Mouse (Mus musculus): ENCODE measurements around the gene Olfr1298. TPM values are rescaled to one million over a fixed set of nuclear protein-coding genes. Genes with fewer than 3 reads are reported as not detected.

Gene Olfr1298
- not detected in 2 replicates for total RNA-seq (2014; fragmentation: Nextera tagmentation)
- not detected in 2 replicates for total RNA-seq (2017)

- ATAC-seq (replicated peaks; ENCODE audit: low FRiP score, low TSS enrichment, poor library complexity, severe bottlenecking): no peak
Observed at GRCm38 (mm10) chr2:111649101-111649500, at the start of gene Olfr1298. TSS of gene Olfr1298 (minus strand) at chr2:111649201.

- ATAC-seq (replicated peaks; ENCODE audit: low FRiP score, low TSS enrichment, poor library complexity, severe bottlenecking): no peak
Observed at GRCm38 (mm10) chr2:111661119-111661518, 12.1 kb upstream of the Olfr1298 start, which contains the start of gene Olfr1299. TSS of gene Olfr1299 (plus strand) at chr2:111661419.

DNA sequence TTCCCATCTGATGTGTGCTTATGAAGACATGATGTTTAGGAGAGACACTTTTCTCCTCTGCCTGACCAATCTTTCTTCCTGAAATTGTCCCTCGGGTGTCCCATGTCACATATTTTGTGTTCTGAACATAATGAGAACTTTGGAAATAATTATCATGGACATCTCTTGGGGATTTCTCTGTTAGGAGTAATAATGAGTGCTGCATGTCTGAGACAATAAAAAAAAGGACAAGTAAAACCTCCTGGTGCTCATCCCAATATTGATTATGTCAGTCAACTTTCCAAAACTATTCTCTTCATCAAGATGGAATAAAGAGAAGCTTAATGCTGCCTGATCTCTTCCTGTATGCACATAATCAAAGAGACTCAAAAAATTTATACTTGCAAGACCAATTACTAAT, 22.6 kb downstream of the Olfr1298 start, which contains the start of gene Olfr1297:
Gene Olfr1297, minus strand, starts transcription at position 101 of the 400 bp plus-strand sequence.
- no peak for ATAC-seq (replicated peaks; ENCODE audit: low FRiP score, low TSS enrichment, poor library complexity, severe bottlenecking)

Other genes starting within 250 kb of the Olfr1298 start
- not detected in 2 replicates for gene Olfr1286, start 226.1 kb downstream of the Olfr1298 start, total RNA-seq (2014; fragmentation: Nextera tagmentation)
- not detected in 2 replicates for gene Olfr1286, start 226.1 kb downstream of the Olfr1298 start, total RNA-seq (2017)
- not detected in 2 replicates for gene Olfr1287, start 200.1 kb downstream of the Olfr1298 start, total RNA-seq (2014; fragmentation: Nextera tagmentation)
- gene Olfr1287, start 200.1 kb downstream of the Olfr1298 start, total RNA-seq (2017): not detected in 2 replicates
- not detected in 2 replicates for gene Olfr1288, start 175.1 kb downstream of the Olfr1298 start, total RNA-seq (2014; fragmentation: Nextera tagmentation)
- gene Olfr1288, start 175.1 kb downstream of the Olfr1298 start, total RNA-seq (2017): not detected in 2 replicates
- gene Olfr1289, start 168.4 kb downstream of the Olfr1298 start, total RNA-seq (2014; fragmentation: Nextera tagmentation): not detected in 2 replicates
- gene Olfr1289, start 168.4 kb downstream of the Olfr1298 start, total RNA-seq (2017): not detected in 2 replicates
- gene Olfr1290, start 155.4 kb downstream of the Olfr1298 start, total RNA-seq (2014; fragmentation: Nextera tagmentation): not detected in 2 replicates
- gene Olfr1290, start 155.4 kb downstream of the Olfr1298 start, total RNA-seq (2017): not detected in 2 replicates
- not detected in 2 replicates for gene Olfr1291-ps1, start 152.0 kb downstream of the Olfr1298 start, total RNA-seq (2014; fragmentation: Nextera tagmentation)
- gene Olfr1291-ps1, start 152.0 kb downstream of the Olfr1298 start, total RNA-seq (2017): not detected in 2 replicates
- not detected in 2 replicates for gene Olfr1293-ps, start 124.0 kb downstream of the Olfr1298 start, total RNA-seq (2014; fragmentation: Nextera tagmentation)
- gene Olfr1293-ps, start 124.0 kb downstream of the Olfr1298 start, total RNA-seq (2017): not detected in 2 replicates
- gene Olfr1294, start 108.9 kb downstream of the Olfr1298 start, total RNA-seq (2014; fragmentation: Nextera tagmentation): not detected in 2 replicates
- not detected in 2 replicates for gene Olfr1294, start 108.9 kb downstream of the Olfr1298 start, total RNA-seq (2017)
- not detected in 2 replicates for gene Olfr1295, start 79.5 kb downstream of the Olfr1298 start, total RNA-seq (2014; fragmentation: Nextera tagmentation)
- not detected in 2 replicates for gene Olfr1295, start 79.5 kb downstream of the Olfr1298 start, total RNA-seq (2017)
- not detected in 2 replicates for gene Olfr1297, start 22.7 kb downstream of the Olfr1298 start, total RNA-seq (2014; fragmentation: Nextera tagmentation)
- not detected in 2 replicates for gene Olfr1297, start 22.7 kb downstream of the Olfr1298 start, total RNA-seq (2017)
- gene Olfr1299, start 12.2 kb upstream of the Olfr1298 start, total RNA-seq (2014; fragmentation: Nextera tagmentation): not detected in 2 replicates
- gene Olfr1299, start 12.2 kb upstream of the Olfr1298 start, total RNA-seq (2017): not detected in 2 replicates
- gene Olfr1301, start 101.8 kb upstream of the Olfr1298 start, total RNA-seq (2014; fragmentation: Nextera tagmentation): not detected in 2 replicates
- gene Olfr1301, start 101.8 kb upstream of the Olfr1298 start, total RNA-seq (2017): not detected in 2 replicates
- not detected in 2 replicates for gene Olfr1302, start 128.2 kb upstream of the Olfr1298 start, total RNA-seq (2014; fragmentation: Nextera tagmentation)
- not detected in 2 replicates for gene Olfr1302, start 128.2 kb upstream of the Olfr1298 start, total RNA-seq (2017)
- gene Olfr1303, start 171.1 kb upstream of the Olfr1298 start, total RNA-seq (2014; fragmentation: Nextera tagmentation): not detected in 2 replicates
- gene Olfr1303, start 171.1 kb upstream of the Olfr1298 start, total RNA-seq (2017): not detected in 2 replicates
- gene Olfr1305, start 227.9 kb upstream of the Olfr1298 start, total RNA-seq (2014; fragmentation: Nextera tagmentation): not detected in 2 replicates
- gene Olfr1305, start 227.9 kb upstream of the Olfr1298 start, total RNA-seq (2017): not detected in 2 replicates